Mouse (Mus musculus): ENCODE data around the gene Dnajb13. TPM values are rescaled to one million over a fixed set of nuclear protein-coding genes. Genes with fewer than 3 reads are reported as not detected.

Gene Dnajb13
- not detected for polyA plus RNA-seq (2014; fragmentation: Illumina TruSeq; extraction: RNeasy Lipid Tissue Mini Kit (QIAGEN cat#74804); ENCODE audit: low read depth, low replicate concordance)

DNA sequence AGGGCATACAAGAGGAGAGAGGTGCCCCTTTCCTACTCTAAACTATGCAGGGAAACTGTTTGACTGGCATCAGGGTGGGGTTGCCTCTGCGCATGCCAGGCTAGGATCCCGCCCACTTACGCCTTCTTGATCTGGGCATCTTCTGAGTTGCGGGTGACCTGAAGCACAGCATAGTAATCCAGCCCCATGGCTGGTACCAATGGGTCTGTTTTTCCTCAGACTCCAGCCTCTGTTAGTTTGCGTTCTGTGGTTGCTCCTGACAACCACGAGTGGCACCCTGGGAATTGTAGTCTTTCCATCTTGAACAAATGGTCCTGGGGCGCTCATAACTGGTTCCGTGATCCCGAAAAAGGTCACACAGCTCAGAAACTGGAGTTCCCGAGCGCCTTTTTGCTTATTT, at the start of gene Dnajb13:
Gene Dnajb13 (minus strand): TSS at position 388 of the 400 bp plus-strand sequence.

DNA sequence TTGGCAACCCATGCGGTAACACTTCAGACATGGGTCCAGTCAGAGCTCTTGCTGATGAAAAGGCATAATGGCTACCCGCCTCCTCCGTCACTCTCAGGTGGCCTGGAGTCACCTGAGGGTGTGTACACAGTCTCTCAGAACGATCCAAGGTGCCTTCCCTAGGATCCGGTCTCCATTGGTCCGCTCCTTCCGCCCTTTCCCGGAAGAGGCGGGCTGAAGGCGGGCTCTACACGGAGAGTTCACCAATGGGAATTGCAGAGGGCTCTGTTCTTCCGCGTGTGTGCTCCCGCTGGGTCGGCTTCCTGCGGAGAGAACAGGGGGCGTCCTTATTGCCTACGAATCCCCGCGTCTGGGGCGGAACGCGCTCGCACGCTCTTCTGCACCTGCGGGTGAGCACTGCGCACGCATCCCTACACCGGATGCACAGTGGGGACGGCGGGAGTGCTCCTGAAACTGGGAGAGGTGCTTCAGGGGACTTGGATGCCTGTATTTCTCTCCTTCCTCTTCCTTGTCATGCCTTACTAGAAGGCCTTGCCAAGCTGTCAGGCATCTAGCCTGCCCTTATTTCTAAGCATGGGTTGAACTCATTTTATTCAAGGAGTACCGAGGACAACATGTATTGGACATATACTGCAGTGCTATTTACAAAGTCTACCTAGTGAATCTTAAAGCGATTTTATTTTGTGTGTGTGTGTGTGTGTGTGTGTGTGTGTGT, 22.2 kb upstream of the Dnajb13 start, which contains the start of gene Coa4:
Gene Coa4 (plus strand): TSS at position 268 of the 715 bp plus-strand sequence.

DNA sequence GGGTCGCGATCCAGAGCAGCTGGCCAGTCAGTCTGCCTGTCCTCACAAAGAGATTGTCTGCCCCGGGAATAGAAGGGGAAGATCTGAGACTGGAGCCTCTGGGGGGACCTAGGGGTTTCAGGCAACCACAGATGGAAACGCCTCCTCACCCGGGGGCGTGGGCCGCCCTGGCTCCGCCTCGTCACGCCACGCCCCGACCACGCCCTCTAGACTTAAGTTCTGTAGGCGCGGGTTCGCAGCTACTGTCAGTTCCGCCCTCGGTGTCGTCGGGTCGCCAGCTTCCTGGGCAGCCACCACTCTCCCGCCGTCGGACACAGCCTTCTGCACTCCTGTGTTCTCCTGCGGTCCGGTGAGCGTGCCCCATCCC, 21.7 kb downstream of the Dnajb13 start, which contains the start of gene Ucp2:
Gene Ucp2 (plus strand): TSS at position 221 of the 367 bp plus-strand sequence.

DNA sequence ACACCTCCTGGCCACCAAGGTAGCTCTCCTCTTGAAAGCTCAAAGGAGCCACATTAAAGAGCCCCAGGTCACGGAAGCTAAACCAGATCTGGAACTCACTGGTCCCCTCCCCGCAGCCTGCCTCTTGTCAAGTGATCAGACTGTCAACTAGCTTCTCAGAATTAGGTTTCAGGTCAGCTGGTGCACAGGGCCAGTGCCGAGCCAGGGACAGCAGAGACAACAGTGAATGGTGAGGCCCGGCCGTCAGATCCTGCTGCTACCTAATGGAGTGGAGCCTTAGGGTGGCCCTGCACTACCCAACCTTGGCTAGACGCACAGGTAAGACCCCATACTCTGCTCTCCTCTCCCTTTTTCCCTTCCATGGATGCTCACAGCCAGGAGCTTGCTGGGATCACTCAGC, 42.0 kb downstream of the Dnajb13 start, which contains the start of gene Ucp3:
Gene Ucp3 (plus strand): TSS at position 214 of the 400 bp plus-strand sequence.

Other genes starting within 250 kb of the Dnajb13 start
- not detected for gene P4ha3, start 229.4 kb downstream of the Dnajb13 start, polyA plus RNA-seq (2014; fragmentation: Illumina TruSeq; extraction: RNeasy Lipid Tissue Mini Kit (QIAGEN cat#74804); ENCODE audit: low read depth, low replicate concordance)
- 9.2 TPM for gene C2cd3, start 142.7 kb downstream of the Dnajb13 start, polyA plus RNA-seq (2014; fragmentation: Illumina TruSeq; extraction: RNeasy Lipid Tissue Mini Kit (QIAGEN cat#74804); ENCODE audit: low read depth, low replicate concordance)
- gene Ppme1, start 142.7 kb downstream of the Dnajb13 start, polyA plus RNA-seq (2014; fragmentation: Illumina TruSeq; extraction: RNeasy Lipid Tissue Mini Kit (QIAGEN cat#74804); ENCODE audit: low read depth, low replicate concordance), result 37.3 TPM
- gene Ucp3, start 42.0 kb downstream of the Dnajb13 start, polyA plus RNA-seq (2014; fragmentation: Illumina TruSeq; extraction: RNeasy Lipid Tissue Mini Kit (QIAGEN cat#74804); ENCODE audit: low read depth, low replicate concordance), result 42.2 TPM
- gene Ucp2, start 21.6 kb downstream of the Dnajb13 start, polyA plus RNA-seq (2014; fragmentation: Illumina TruSeq; extraction: RNeasy Lipid Tissue Mini Kit (QIAGEN cat#74804); ENCODE audit: low read depth, low replicate concordance), result 129 TPM
- gene Coa4, start 22.1 kb upstream of the Dnajb13 start, polyA plus RNA-seq (2014; fragmentation: Illumina TruSeq; extraction: RNeasy Lipid Tissue Mini Kit (QIAGEN cat#74804); ENCODE audit: low read depth, low replicate concordance), result 11.5 TPM
- 76.9 TPM for gene Rab6a, start 92.5 kb upstream of the Dnajb13 start, polyA plus RNA-seq (2014; fragmentation: Illumina TruSeq; extraction: RNeasy Lipid Tissue Mini Kit (QIAGEN cat#74804); ENCODE audit: low read depth, low replicate concordance)
- 89.1 TPM for gene Mrpl48, start 93.3 kb upstream of the Dnajb13 start, polyA plus RNA-seq (2014; fragmentation: Illumina TruSeq; extraction: RNeasy Lipid Tissue Mini Kit (QIAGEN cat#74804); ENCODE audit: low read depth, low replicate concordance)
- gene Plekhb1, start 147.5 kb upstream of the Dnajb13 start, polyA plus RNA-seq (2014; fragmentation: Illumina TruSeq; extraction: RNeasy Lipid Tissue Mini Kit (QIAGEN cat#74804); ENCODE audit: low read depth, low replicate concordance), result 3.3 TPM
- gene Fam168a, start 191.7 kb upstream of the Dnajb13 start, polyA plus RNA-seq (2014; fragmentation: Illumina TruSeq; extraction: RNeasy Lipid Tissue Mini Kit (QIAGEN cat#74804); ENCODE audit: low read depth, low replicate concordance), result 19.2 TPM

Data from heart, adult 10 weeks (tissue).